8 mouse cellular contexts compared by ENCODE assay signal in genomic region chr2:164857101-164857821, GRCm38 (mm10). TPM values are rescaled to one million over a fixed set of nuclear protein-coding genes. Genes with fewer than 3 reads are reported as not detected.
DNase-seq lines count a peak whose midpoint lies in the region; ATAC-seq and TF ChIP-seq lines count a peak whose summit lies in the region.

TSS of gene Pltp (minus strand) at chr2:164857711.

- no peaks in the 10 kb centered on the region for H3K9me3 ChIP-seq in hindbrain, embryonic 15.5 days
- H3K9me3 ChIP-seq in limb, embryonic 12.5 days: no peaks in the 10 kb centered on the region
- no peaks in the 10 kb centered on the region for H3K9me3 ChIP-seq in midbrain, embryonic 11.5 days (ENCODE audit: control insufficient read depth, low read length)

- H3K4me3 ChIP-seq in gastrocnemius, adult 2 months: peak within 1 kb of the TSS; percentile 83
- peak within 1 kb of the TSS; percentile 51 for H3K4me3 ChIP-seq in hindbrain, embryonic 15.5 days
- peak within 1 kb of the TSS; percentile 53 for H3K4me3 ChIP-seq in limb, embryonic 12.5 days (replicated peaks)
- H3K4me3 ChIP-seq in midbrain, embryonic 11.5 days (ENCODE audit: low read depth, low read length): peak within 1 kb of the TSS; percentile 47

- peaks cover 30% of the 10 kb centered on the region for H3K4me1 ChIP-seq in hindbrain, embryonic 15.5 days (replicated peaks)
- peaks cover 32% of the 10 kb centered on the region for H3K4me1 ChIP-seq in limb, embryonic 12.5 days (replicated peaks)
- H3K4me1 ChIP-seq in midbrain, embryonic 11.5 days (ENCODE audit: control insufficient read depth, insufficient read depth, low read length): peaks cover 9% of the 10 kb centered on the region

- no peak for DNase-seq in left cerebral cortex, adult 18-20 months (ENCODE audit: low spot score in 2 of 2)
- no peak for DNase-seq in left cerebral cortex, adult 11 months (ENCODE audit: low spot score)
- no peak for DNase-seq in adrenal gland, postnatal 4 days (ENCODE audit: low spot score in 2 of 2)
- DNase-seq in gastrocnemius, adult 2 months: peak; percentile 68
- peak; percentile 98 for DNase-seq in midbrain, embryonic 11.5 days (ENCODE audit: low spot score, missing footprints)
- DNase-seq in thymus, postnatal 14 days: peak; percentile 49

- WGBS in hindbrain, embryonic 15.5 days: under 1% methylated on average over 47 of the region's 47 CpGs
- WGBS in limb, embryonic 12.5 days: under 1% methylated on average over 46 of the region's 47 CpGs
- under 1% methylated on average over 47 of the region's 47 CpGs for WGBS in midbrain, embryonic 11.5 days

- TF ChIP-seq CTCF in gastrocnemius, adult 2 months (IDR thresholded peaks at IDR 0.05): no peak

- H3K4me2 ChIP-seq in hindbrain, embryonic 15.5 days: peak within 1 kb of the TSS; percentile 98
- peak within 1 kb of the TSS; percentile 95 for H3K4me2 ChIP-seq in limb, embryonic 12.5 days
- peak within 1 kb of the TSS; percentile 82 for H3K4me2 ChIP-seq in midbrain, embryonic 11.5 days

- peak within 1 kb of the TSS; percentile 80 for H3K27ac ChIP-seq in gastrocnemius, adult 2 months
- peak within 1 kb of the TSS; percentile 70 for H3K27ac ChIP-seq in hindbrain, embryonic 15.5 days (replicated peaks)
- H3K27ac ChIP-seq in limb, embryonic 12.5 days: peak within 1 kb of the TSS; percentile 53; the same call in 1 of the 2 replicates
- peak within 1 kb of the TSS; percentile 21; the same call in 1 of the 2 replicates for H3K27ac ChIP-seq in midbrain, embryonic 11.5 days (ENCODE audit: low read depth, low read length)

- no peaks in the 10 kb centered on the region for H3K36me3 ChIP-seq in hindbrain, embryonic 15.5 days
- H3K36me3 ChIP-seq in limb, embryonic 12.5 days: no peaks in the 10 kb centered on the region
- no peaks in the 10 kb centered on the region for H3K36me3 ChIP-seq in midbrain, embryonic 11.5 days (ENCODE audit: control insufficient read depth, insufficient read depth, low read length)

- H3K27me3 ChIP-seq in hindbrain, embryonic 15.5 days: peaks cover 29% of the 10 kb centered on the region
- H3K27me3 ChIP-seq in limb, embryonic 12.5 days: peaks cover 71% of the 10 kb centered on the region
- H3K27me3 ChIP-seq in midbrain, embryonic 11.5 days (ENCODE audit: control insufficient read depth, insufficient read depth, low read length): peaks cover 2% of the 10 kb centered on the region; the same call in 1 of the 2 replicates

- H3K9ac ChIP-seq in hindbrain, embryonic 15.5 days: peak within 1 kb of the TSS; percentile 32
- H3K9ac ChIP-seq in limb, embryonic 12.5 days (replicated peaks): peak within 1 kb of the TSS; percentile 61
- H3K9ac ChIP-seq in midbrain, embryonic 11.5 days (ENCODE audit: low read length): peak within 1 kb of the TSS; percentile 55

- intact Hi-C loops in gastrocnemius, adult 2 months (cut with DNase I): no loop called here

- ATAC-seq in hindbrain, embryonic 15.5 days (ENCODE audit: low FRiP score, low read depth): peak; percentile 75
- ATAC-seq in limb, embryonic 12.5 days (ENCODE audit: insufficient number of reproducible peaks, insufficient read depth, low FRiP score, low TSS enrichment, low read depth): peak; percentile 58; the same call in 1 of the 2 replicates
- peak; percentile 91 for ATAC-seq in midbrain, embryonic 11.5 days (ENCODE audit: low FRiP score)

RNA-seq across cellular contexts. Expression of gene Pltp, which starts in this region (rescaled TPM):
- 10 to 100 TPM; 90.7 to 93.5 TPM for total RNA-seq in left cerebral cortex, adult 18-20 months (2021)
- 10 to 100 TPM; 25.7 to 28.9 TPM for total RNA-seq in adrenal gland, postnatal 4 days (2021)
- 10 to 100 TPM; 11.4 to 20.1 TPM for total RNA-seq in gastrocnemius, adult 2 months (2021)
- polyA plus RNA-seq in hindbrain, embryonic 15.5 days (2015; fragmentation: Nextera tagmentation; extraction: Ambion mirVana): 123 and 129 TPM in 2 replicates
- polyA plus RNA-seq in limb, embryonic 12.5 days (2016; fragmentation: Nextera tagmentation; extraction: Ambion mirVana): 32.6 and 37.0 TPM in 2 replicates
- 91.8 and 97.3 TPM in 2 replicates for polyA plus RNA-seq in midbrain, embryonic 11.5 days (2014; fragmentation: Nextera tagmentation; extraction: Ambion mirVana)

Comparison
In these comparisons a context has a peak if more than half of its experiments do, and no peak if none do; other contexts are left out.
1. DNase-seq: peak in gastrocnemius, adult 2 months (single experiment), midbrain, embryonic 11.5 days (single experiment) and thymus, postnatal 14 days (single experiment); none in left cerebral cortex, adult 18-20 months (0 of 2), left cerebral cortex, adult 11 months (single experiment) and adrenal gland, postnatal 4 days (0 of 2).
2. H3K27ac ChIP-seq: peak in every context shown above with its lines; median percentile 80 in gastrocnemius, adult 2 months; 70 in hindbrain, embryonic 15.5 days; 53 in limb, embryonic 12.5 days; 21 in midbrain, embryonic 11.5 days.
3. Peak in every context shown above with its lines, with median percentiles within 50 percentile points of each other: H3K4me3 ChIP-seq, ATAC-seq, H3K4me2 ChIP-seq and H3K9ac ChIP-seq.